Mouse (Mus musculus) cortical plate, adult 2 months (tissue): ENCODE data around the gene Tec. TPM values are rescaled to one million over a fixed set of nuclear protein-coding genes. Genes with fewer than 3 reads are reported as not detected.

Experiments
- H3K27ac ChIP-seq: fragments of 200-500 bp; 2 replicates; pipeline ENCODE4 v1.5.1; 2012; ENCODE audit warnings: low read length, control low read depth, inconsistent platforms; ENCODE audit not compliant: insufficient read depth
- H3K4me1 ChIP-seq: fragments of 200-500 bp; 2 replicates; pipeline ENCODE4 v1.6.1; 2011; ENCODE audit warnings: low read length; ENCODE audit not compliant: control insufficient read depth, insufficient read depth
- H3K4me3 ChIP-seq: fragments of 200-500 bp; 2 replicates; pipeline ENCODE4 v1.5.1; 2011; ENCODE audit warnings: mild to moderate bottlenecking, low read length, control low read depth; ENCODE audit not compliant: insufficient read depth
- CTCF ChIP-seq: fragments of 200-500 bp; IDR thresholded peaks from 2 replicates; pipeline ENCODE4 v1.5.1; 2011; ENCODE audit warnings: mild to moderate bottlenecking, control low read depth, low read length; ENCODE audit not compliant: insufficient read depth; ENCODE audit errors: extremely low read depth
- POLR2A ChIP-seq: fragments of 200-500 bp; IDR thresholded peaks from 2 replicates; pipeline ENCODE4 v1.6.1; 2011; ENCODE audit warnings: mild to moderate bottlenecking, low read length, control low read depth; ENCODE audit not compliant: insufficient read depth; ENCODE audit errors: extremely low read depth
- polyA plus RNA-seq: library from polyadenylated mRNA; depleted of rRNA; stranded (reverse); fragments of >200 nt; gene quantifications from 2 replicates; pipeline ENCODE4 v1.2.3, GENCODE M21; 2012

The Tec gene
- polyA plus RNA-seq, 1 experiment, result 2.0 TPM

DNA sequence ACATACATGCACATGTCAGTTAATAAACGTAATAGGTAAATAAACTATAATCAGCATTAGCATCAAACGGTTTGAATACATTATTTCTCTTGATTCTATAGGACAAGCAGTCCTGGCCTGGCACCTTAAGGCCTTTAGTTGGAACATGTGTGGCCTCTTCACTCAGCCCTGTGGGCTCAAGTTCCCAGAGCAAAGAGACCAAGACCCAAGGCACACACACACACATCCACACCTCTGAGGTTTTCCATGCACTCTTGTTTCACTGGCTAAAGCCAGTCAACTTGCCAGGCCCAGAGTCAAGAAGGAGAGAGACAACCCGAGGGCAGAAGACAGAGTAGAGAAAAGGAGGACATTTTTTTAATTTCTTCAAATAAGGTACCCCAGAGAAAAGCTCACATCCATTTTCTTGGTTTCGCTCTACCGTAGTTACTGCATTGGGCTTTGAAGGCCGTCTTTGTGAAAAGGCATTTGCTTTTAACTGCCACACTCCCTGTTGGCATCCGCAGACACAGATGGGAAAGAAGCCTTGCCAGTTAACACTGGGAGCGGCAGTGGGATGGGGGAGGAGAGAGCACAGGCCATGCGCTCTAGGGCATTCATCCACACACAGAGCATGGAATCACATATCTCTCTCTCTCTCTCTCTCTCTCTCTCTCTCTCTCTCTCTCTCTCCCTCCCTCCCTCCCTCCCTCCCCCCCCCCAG, 22.2 kb downstream of the Tec start:
- no peak overlapping the region for H3K27ac ChIP-seq
- TF ChIP-seq CTCF (no peak), POLR2A (no peak)
- H3K4me1 ChIP-seq, result 0 out of 2 replicates have a peak, but pooled peaks cover 1% of the 10 kb centered on the region
- no peak overlapping the region for H3K4me3 ChIP-seq

- H3K27ac ChIP-seq, result no peak overlapping the region
- no peak for TF ChIP-seq POLR2A
- no peak for TF ChIP-seq CTCF
- 0 out of 2 replicates have a peak, but pooled peaks cover 1% of the 10 kb centered on the region for H3K4me1 ChIP-seq
- H3K4me3 ChIP-seq, result no peak overlapping the region
These were observed 23.3 kb downstream of the Tec start for GRCm38 (mm10) chr5:72844776-72845495.

DNA sequence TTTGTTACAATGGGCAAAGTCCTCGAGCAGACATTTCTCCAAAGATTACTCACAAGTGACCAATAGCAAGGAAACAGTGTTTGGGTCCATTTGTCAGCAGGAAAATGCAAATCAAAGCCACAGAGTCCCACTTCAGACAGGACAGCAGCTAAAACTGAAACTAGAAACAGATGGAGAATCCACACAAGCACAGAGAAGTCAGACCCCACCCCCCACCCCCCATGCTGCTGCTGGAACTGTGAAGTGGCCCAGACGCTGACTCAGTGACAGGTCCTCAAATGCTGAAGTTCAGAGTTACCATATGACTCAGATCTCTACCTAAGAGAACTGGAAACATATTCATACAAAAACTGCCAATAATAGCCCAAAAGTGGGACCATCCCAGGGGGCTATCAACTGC, 24.0 kb downstream of the Tec start:
- Histone ChIP-seq H3K4me1 (0 out of 2 replicates have a peak, but pooled peaks cover 1% of the 10 kb centered on the region), H3K27ac (no peak overlapping the region), H3K4me3 (no peak overlapping the region)
- TF ChIP-seq POLR2A (no peak), CTCF (no peak)

GRCm38 (mm10) chr5:72839655-72840054, 28.6 kb downstream of the Tec start:
- no peaks in the 10 kb centered on the region for H3K4me1 ChIP-seq
- TF ChIP-seq CTCF (no peak), POLR2A (no peak)
- H3K4me3 ChIP-seq, result no peak overlapping the region
- no peak overlapping the region for H3K27ac ChIP-seq

DNA sequence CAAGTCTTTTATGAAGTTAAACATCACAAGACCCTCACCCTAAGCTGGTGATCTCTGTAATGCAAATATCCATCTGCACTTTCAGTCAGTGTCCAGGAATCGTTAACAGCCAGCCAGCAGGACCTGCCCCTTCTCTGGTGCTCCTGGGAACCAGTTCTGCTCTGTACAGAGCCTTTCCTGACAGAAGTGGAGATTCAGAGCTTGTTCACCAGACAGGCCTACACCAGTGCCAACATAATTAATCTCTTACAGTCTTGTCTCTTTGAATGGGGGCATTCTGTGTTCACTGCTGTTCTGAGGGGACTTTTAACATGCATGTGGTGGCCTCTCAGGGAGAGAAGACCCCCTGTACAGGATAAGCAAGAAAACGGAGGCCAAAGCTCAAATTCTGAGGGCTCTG, 29.3 kb downstream of the Tec start:
- TF ChIP-seq POLR2A (no peak), CTCF (no peak)
- Histone ChIP-seq H3K27ac (no peak overlapping the region), H3K4me3 (no peak overlapping the region), H3K4me1 (no peaks in the 10 kb centered on the region)

GRCm38 (mm10) chr5:72835656-72836055, 32.6 kb downstream of the Tec start:
- no peak for TF ChIP-seq CTCF
- no peak for TF ChIP-seq POLR2A
- Histone ChIP-seq H3K27ac (no peak overlapping the region), H3K4me3 (no peak overlapping the region), H3K4me1 (no peaks in the 10 kb centered on the region)

GRCm38 (mm10) chr5:72832904-72833765, 35.1 kb downstream of the Tec start:
- no peak overlapping the region for H3K4me3 ChIP-seq
- H3K4me1 ChIP-seq, result no peaks in the 10 kb centered on the region
- TF ChIP-seq POLR2A (no peak), CTCF (no peak)
- no peak overlapping the region for H3K27ac ChIP-seq

DNA sequence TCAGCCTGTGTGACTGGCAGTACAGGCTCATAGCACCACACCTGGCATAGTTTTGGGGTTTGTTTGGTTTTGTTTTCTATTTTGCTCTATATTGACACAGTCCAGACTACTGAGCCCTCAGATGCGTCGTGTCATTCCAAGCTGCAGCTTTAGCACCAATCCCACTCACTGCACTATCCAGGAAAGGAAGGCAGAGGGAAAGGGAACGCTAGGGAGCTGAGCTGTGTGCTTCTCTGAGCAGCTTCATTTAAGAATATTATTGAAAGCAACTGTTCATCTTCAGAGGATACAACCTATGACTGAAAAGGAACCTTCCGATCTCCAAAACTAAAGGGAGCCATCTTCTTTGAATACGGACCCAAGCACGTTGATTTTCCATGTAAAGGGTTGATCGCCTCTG, 36.1 kb downstream of the Tec start:
- H3K4me1 ChIP-seq, result no peaks in the 10 kb centered on the region
- no peak overlapping the region for H3K27ac ChIP-seq
- H3K4me3 ChIP-seq, result no peak overlapping the region
- TF ChIP-seq POLR2A (no peak), CTCF (no peak)

GRCm38 (mm10) chr5:72830988-72831610, 37.2 kb downstream of the Tec start:
- H3K4me3 ChIP-seq, result no peak overlapping the region
- H3K27ac ChIP-seq, result no peak overlapping the region
- H3K4me1 ChIP-seq, result no peaks in the 10 kb centered on the region
- TF ChIP-seq CTCF (no peak), POLR2A (no peak)
